ENCODE assay signal across 9 mouse cellular contexts in the genomic region with DNA sequence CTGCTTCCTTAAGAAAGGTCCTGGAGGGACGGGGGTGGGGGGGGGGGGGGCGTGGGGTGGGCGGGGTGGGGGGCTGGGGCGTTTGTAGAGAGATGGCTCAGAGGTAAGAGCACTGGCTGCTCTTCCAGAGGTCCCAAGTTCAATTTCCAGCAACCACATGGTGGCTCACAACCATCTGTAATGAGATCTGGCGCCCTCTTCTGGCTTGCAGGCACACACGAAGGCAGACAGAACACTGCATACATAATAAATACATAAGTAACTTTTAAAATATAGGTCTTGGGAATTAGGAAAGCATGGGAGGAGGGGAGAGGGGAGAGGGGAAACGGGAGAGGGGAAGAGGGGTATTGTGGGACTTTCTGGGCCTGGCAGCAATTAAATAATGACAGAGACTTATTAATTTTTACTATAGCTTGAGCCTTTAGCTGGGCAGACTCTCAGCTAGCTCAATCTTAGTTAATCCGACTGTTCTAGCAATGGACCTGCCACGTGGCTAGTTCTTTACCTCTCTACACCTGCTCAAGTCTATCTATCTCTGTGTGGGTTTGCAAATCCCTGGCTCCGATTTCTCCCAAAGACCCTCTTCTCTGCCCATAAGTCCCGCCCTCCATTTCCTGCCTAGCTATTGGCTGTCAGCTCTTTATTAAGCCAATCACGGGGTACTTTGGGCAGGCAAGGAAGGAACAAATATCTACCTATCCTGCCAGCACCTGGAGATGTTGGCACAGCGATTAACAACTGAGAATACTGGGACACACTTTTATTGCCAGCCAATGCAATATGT.
DNase-seq lines count a peak whose midpoint lies in the region; ATAC-seq and TF ChIP-seq lines count a peak whose summit lies in the region.
"Had no signal": no experiment of that assay in that cellular context is flagged by ENCODE, and none has a peak within 500 bp of the region (broad histone marks: within the 10 kb centered on the region; RNA-seq: fewer than 3 reads in every experiment).

No protein-coding gene starts in this region.

- H3K4me1 ChIP-seq in forebrain, postnatal 0 days (ENCODE audit: insufficient read depth), result no peaks in the 10 kb centered on the region
- 0 out of 2 replicates have a peak, but pooled peaks cover 4% of the 10 kb centered on the region for H3K4me1 ChIP-seq in forebrain, embryonic 10.5 days
- H3K4me1 ChIP-seq in ES-Bruce4 (ENCODE audit: control insufficient read depth, insufficient read depth, low read length), result no peaks in the 10 kb centered on the region
- H3K4me1 ChIP-seq: embryonic facial prominence, embryonic 15.5 days had no signal

- WGBS in forebrain, postnatal 0 days, result 40% methylated on average over 9 of the region's 13 CpGs
- 34% methylated on average over 10 of the region's 13 CpGs for WGBS in forebrain, embryonic 10.5 days

- no peak overlapping the region for H3K27ac ChIP-seq in forebrain, postnatal 0 days (ENCODE audit: low read depth, low read length)
- H3K27ac ChIP-seq in forebrain, embryonic 10.5 days, result no peak overlapping the region
- no peak overlapping the region for H3K27ac ChIP-seq in ES-Bruce4 (ENCODE audit: insufficient read depth, low read length)
- H3K27ac ChIP-seq: embryonic facial prominence, embryonic 15.5 days had no signal

- no peak overlapping the region for H3K4me2 ChIP-seq in forebrain, postnatal 0 days (ENCODE audit: low read depth)
- H3K4me2 ChIP-seq: embryonic facial prominence, embryonic 15.5 days had no signal

- no peak for TF ChIP-seq POLR2A in ES-Bruce4 (IDR thresholded peaks at IDR 0.05; ENCODE audit: insufficient read depth, low read length)

- ATAC-seq in forebrain, postnatal 0 days, result no peak

- peak; percentile 35 for TF ChIP-seq CTCF in forebrain, postnatal 0 days (IDR thresholded peaks at IDR 0.05; ENCODE audit: low read depth)
- peak; percentile 53 for TF ChIP-seq CTCF in ES-Bruce4 (IDR thresholded peaks at IDR 0.05; ENCODE audit: low read depth, low read length)

- intact Hi-C loops in left cerebral cortex, postnatal 4 days (cut with DNase I), result no loop called here
- intact Hi-C loops in left cerebral cortex, postnatal 10 days (cut with DNase I), result no loop called here

- no peak overlapping the region for H3K4me3 ChIP-seq in forebrain, postnatal 0 days (ENCODE audit: low read depth, low read length)
- H3K4me3 ChIP-seq in forebrain, embryonic 10.5 days, result no peak overlapping the region
- H3K4me3 ChIP-seq in ES-Bruce4 (ENCODE audit: low read depth, low read length), result no peak overlapping the region
- H3K4me3 ChIP-seq: embryonic facial prominence, embryonic 15.5 days had no signal

- no peaks in the 10 kb centered on the region for H3K27me3 ChIP-seq in forebrain, postnatal 0 days (ENCODE audit: insufficient read depth, low read length)
- H3K27me3 ChIP-seq in forebrain, embryonic 10.5 days (ENCODE audit: poor library complexity, severe bottlenecking), result no peaks in the 10 kb centered on the region
- no peaks in the 10 kb centered on the region for H3K27me3 ChIP-seq in ES-Bruce4 (ENCODE audit: control insufficient read depth, insufficient read depth, low read length, poor library complexity, severe bottlenecking)
- H3K27me3 ChIP-seq: embryonic facial prominence, embryonic 15.5 days had no signal

- H3K9me3 ChIP-seq in forebrain, postnatal 0 days (ENCODE audit: low read length), result no peaks in the 10 kb centered on the region
- H3K9me3 ChIP-seq in forebrain, embryonic 10.5 days, result no peaks in the 10 kb centered on the region
- no peaks in the 10 kb centered on the region for H3K9me3 ChIP-seq in ES-Bruce4 (replicated peaks; ENCODE audit: control insufficient read depth, insufficient read depth, low read length, poor library complexity, severe bottlenecking)
- H3K9me3 ChIP-seq: embryonic facial prominence, embryonic 15.5 days had no signal

- DNase-seq in forebrain, postnatal 0 days, result no peak
- DNase-seq in forebrain, embryonic 10.5 days (ENCODE audit: extremely low spot score, low spot score), result no peak
- peak; percentile 13 for DNase-seq in left cerebral cortex, postnatal 4 days
- no peak for DNase-seq in left cerebral cortex, postnatal 10 days (ENCODE audit: extremely low spot score in 1 of 2, low spot score in 2 of 2)
- DNase-seq in lung, postnatal 10 days, result peak; percentile 30
- no peak for DNase-seq in gastrocnemius, postnatal 25 days
- DNase-seq in cerebellum, postnatal 36 days, result no peak

- no peak for TF ChIP-seq EP300 in ES-Bruce4 (IDR thresholded peaks at IDR 0.05; ENCODE audit: insufficient read depth, low read depth, low read length)

- H3K9ac ChIP-seq in forebrain, postnatal 0 days, result no peak overlapping the region
- no peak overlapping the region for H3K9ac ChIP-seq in ES-Bruce4 (ENCODE audit: low read depth, poor library complexity, severe bottlenecking)
- H3K9ac ChIP-seq: embryonic facial prominence, embryonic 15.5 days had no signal

- H3K36me3 ChIP-seq in forebrain, postnatal 0 days (ENCODE audit: insufficient read depth), result no peaks in the 10 kb centered on the region
- H3K36me3 ChIP-seq in forebrain, embryonic 10.5 days (replicated peaks), result no peaks in the 10 kb centered on the region
- no peaks in the 10 kb centered on the region for H3K36me3 ChIP-seq in ES-Bruce4 (ENCODE audit: control insufficient read depth, insufficient read depth, low read length, poor library complexity, severe bottlenecking)
- H3K36me3 ChIP-seq: embryonic facial prominence, embryonic 15.5 days had no signal

Comparison
In these comparisons a context has a peak if more than half of its experiments do, and no peak if none do; other contexts are left out.
1. DNase-seq: peak in left cerebral cortex, postnatal 4 days (single experiment) and lung, postnatal 10 days (single experiment); none in forebrain, postnatal 0 days (single experiment), forebrain, embryonic 10.5 days (single experiment), left cerebral cortex, postnatal 10 days (0 of 2), gastrocnemius, postnatal 25 days (single experiment) and cerebellum, postnatal 36 days (0 of 2).